Mouse (Mus musculus): Measurements from ENCODE around the gene Mrpl41. TPM values are rescaled to one million over a fixed set of nuclear protein-coding genes. Genes with fewer than 3 reads are reported as not detected.

Gene Mrpl41
- total RNA-seq (2023; ENCODE audit: inconsistent age): 19.6 to 23.9 TPM (median 21.2 TPM) in 4 replicates

GRCm38 (mm10) chr2:24974906-24975703, at the start of gene Mrpl41:
Mrpl41 (minus strand) TSS chr2:24975098.

GRCm38 (mm10) chr2:24975704-24976297, 903 bp upstream of the Mrpl41 start, which contains the start of gene Pnpla7:
Pnpla7 (plus strand) TSS chr2:24976033.

GRCm38 (mm10) chr2:24962304-24963000, 12.4 kb downstream of the Mrpl41 start, which contains the start of gene Dph7:
Dph7 (plus strand) TSS chr2:24962400.

GRCm38 (mm10) chr2:24949421-24950188, 25.3 kb downstream of the Mrpl41 start, which contains the start of gene Zmynd19:
Zmynd19 (plus strand) TSS chr2:24949792.

GRCm38 (mm10) chr2:24935057-24935796, 39.7 kb downstream of the Mrpl41 start, which contains the start of gene Arrdc1:
Arrdc1 (minus strand) TSS chr2:24935252.

Other genes with a start within 250 kb of the Mrpl41 start
- 0.06 to 0.84 TPM (median 0.38 TPM) in 3 of 4 replicates, not detected in the other for gene Cacna1b, start 211.9 kb downstream of the Mrpl41 start, total RNA-seq (2023; ENCODE audit: inconsistent age)
- 107 to 123 TPM (median 119 TPM) in 4 replicates for gene Ehmt1, start 55.5 kb downstream of the Mrpl41 start, total RNA-seq (2023; ENCODE audit: inconsistent age)
- 125 to 147 TPM (median 141 TPM) in 4 replicates for gene Arrdc1, start 39.8 kb downstream of the Mrpl41 start, total RNA-seq (2023; ENCODE audit: inconsistent age)
- gene Zmynd19, start 25.3 kb downstream of the Mrpl41 start, total RNA-seq (2023; ENCODE audit: inconsistent age): 13.7 to 21.0 TPM (median 17.2 TPM) in 4 replicates
- gene Dph7, start 12.7 kb downstream of the Mrpl41 start, total RNA-seq (2023; ENCODE audit: inconsistent age): 14.7 to 21.6 TPM (median 15.3 TPM) in 4 replicates
- 117 to 130 TPM (median 125 TPM) in 4 replicates for gene Pnpla7, start 935 bp upstream of the Mrpl41 start, total RNA-seq (2023; ENCODE audit: inconsistent age)
- 39.7 to 51.9 TPM (median 44.9 TPM) in 4 replicates for gene Nsmf, start 79.3 kb upstream of the Mrpl41 start, total RNA-seq (2023; ENCODE audit: inconsistent age)
- not detected in 4 replicates for gene Entpd8, start 105.2 kb upstream of the Mrpl41 start, total RNA-seq (2023; ENCODE audit: inconsistent age)
- gene Noxa1, start 120.1 kb upstream of the Mrpl41 start, total RNA-seq (2023; ENCODE audit: inconsistent age): not detected in 4 replicates
- 5.3 to 6.8 TPM (median 6.0 TPM) in 4 replicates for gene Nrarp, start 205.7 kb upstream of the Mrpl41 start, total RNA-seq (2023; ENCODE audit: inconsistent age)
- gene Tor4a, start 221.8 kb upstream of the Mrpl41 start, total RNA-seq (2023; ENCODE audit: inconsistent age): 28.8 to 32.8 TPM (median 31.4 TPM) in 4 replicates
- gene Nelfb, start 236.4 kb upstream of the Mrpl41 start, total RNA-seq (2023; ENCODE audit: inconsistent age): 71.2 to 97.5 TPM (median 84.8 TPM) in 4 replicates
- gene Stpg3, start 239.5 kb upstream of the Mrpl41 start, total RNA-seq (2023; ENCODE audit: inconsistent age): not detected in 4 replicates
- gene Fam166a, start 243.6 kb upstream of the Mrpl41 start, total RNA-seq (2023; ENCODE audit: inconsistent age): not detected in 4 replicates
- 114 to 127 TPM (median 119 TPM) in 4 replicates for gene Tubb4b, start 249.6 kb upstream of the Mrpl41 start, total RNA-seq (2023; ENCODE audit: inconsistent age)